Mouse (Mus musculus) mesoderm, embryonic 11.5 days (tissue): ENCODE measurements around the gene Sgsm3.

Source experiments
- DNase-seq: peaks from one replicate; pipeline ENCODE4 v3.0.0-alpha.2; 2012; ENCODE audit warnings: low read depth, low spot score

Gene Sgsm3

DNA sequence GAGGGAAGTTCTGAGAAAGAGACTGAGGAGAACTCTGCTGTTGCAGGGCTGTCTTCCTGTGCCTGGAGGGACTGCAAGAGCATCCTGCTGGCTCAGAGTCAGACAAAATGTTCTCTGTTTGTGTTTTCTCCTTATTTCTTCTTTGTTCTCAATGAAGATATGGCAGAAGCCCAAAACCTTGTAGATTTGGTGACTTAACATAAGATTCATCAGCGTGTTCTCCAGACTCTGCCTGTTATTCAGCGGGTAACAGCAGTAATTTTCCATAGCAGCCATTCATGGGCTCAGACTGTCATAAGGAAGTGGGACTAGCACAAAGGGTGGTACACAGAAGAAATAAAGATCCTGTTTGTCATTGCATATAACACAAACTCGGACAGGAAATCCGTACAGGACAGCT lies 2.0 kb downstream of the Sgsm3 start:
- DNase-seq = no peak

- DNase-seq = no peak
These were observed 3.6 kb downstream of the Sgsm3 start for GRCm38 (mm10) chr15:80981176-80981575.

DNA sequence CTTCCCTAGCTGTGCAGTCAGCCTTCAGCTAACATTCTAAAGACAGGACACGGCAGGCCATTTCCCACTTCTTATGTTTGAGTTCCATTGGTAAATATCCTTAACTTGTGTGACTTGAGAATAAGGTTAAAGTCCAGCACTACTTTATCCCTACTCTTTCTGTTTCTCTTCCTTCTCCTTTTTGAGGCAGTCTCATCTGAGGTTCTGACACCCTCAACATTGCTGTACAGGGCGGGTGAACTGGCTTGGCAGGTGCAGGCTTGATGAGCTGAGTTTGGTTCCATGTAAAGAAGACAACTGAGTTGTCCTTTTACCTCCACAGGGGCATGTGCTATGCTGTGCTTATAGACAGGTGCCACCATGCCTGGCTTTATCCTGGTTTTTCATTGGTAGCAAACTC lies 5.7 kb downstream of the Sgsm3 start:
- DNase-seq = no peak

GRCm38 (mm10) chr15:80988331-80988730 lies 10.8 kb downstream of the Sgsm3 start:
- DNase-seq = no peak

DNA sequence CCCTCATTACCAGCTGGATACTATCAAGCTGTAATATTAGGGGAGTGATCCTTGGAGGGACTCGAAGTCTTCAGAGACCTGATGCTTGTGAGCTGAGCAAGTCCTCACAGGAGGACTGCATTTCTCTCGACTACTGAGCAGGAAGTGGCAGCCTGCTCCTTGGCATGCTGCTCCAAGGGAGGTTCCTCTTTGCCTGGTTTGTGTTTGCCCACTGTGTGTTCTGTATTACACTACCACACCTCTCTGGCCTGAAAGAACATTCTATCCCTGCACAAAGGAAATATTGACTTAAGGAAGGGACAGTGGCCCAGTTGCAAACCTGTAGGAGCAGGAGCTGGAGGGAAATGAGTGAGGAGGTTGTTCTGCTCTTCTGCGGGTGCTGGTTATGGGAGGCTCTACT lies 12.1 kb downstream of the Sgsm3 start:
- no peak for DNase-seq

DNA sequence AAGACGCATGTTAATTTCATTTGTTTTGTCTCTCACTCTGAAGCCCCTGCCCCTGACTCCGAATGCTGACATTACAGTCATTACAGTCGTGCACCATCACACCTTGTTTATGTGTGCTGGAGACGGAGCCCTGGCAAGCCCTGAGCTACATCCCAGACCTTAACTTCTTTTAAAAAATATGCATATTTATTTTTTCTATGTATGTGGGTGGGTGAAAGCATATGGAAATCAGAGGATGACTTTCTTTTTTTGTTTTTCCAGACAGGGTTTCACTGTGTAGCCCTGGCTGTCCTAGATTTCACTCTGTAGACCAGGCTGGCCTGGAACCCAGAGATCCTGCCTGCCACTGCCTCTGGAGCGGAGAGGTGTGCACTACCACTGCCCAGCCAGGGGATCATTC lies 17.4 kb downstream of the Sgsm3 start:
- DNase-seq = no peak

DNA sequence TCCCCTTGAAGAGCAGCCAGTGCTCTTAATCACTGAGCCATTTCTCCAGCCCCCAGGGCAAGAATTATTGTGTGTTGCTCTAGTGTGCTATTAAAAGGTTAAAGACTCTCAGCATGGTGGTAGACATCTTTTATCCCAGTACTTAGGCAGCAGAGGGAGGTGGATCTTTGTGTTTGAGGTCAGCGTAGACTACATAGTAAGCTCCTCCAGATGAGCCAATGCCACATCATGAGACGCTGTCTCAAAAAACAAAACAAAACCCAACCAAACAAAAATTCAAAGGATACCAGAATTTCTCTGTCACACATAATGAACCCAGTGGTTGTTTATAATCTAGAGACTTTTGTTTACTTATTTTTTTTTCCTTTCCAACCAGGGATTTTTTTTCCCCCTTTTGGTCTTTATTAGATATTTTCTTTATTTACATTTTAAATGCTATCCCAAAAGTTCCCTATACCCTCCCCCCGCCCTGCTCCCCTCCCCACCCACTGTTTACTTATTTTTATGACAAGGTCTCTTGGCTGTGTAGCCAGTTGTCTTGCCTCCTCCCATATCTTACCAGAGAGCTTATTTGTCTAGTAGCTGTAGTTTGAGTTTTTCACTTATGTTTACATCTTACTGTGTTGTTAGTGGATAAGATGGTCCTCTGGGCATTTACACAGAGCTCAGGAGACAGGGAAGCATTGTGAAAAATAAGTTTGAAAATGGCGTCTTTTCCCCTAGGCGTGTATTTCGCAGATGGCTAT lies 18.7 kb downstream of the Sgsm3 start:
- DNase-seq = no peak

GRCm38 (mm10) chr15:80997077-80997476 lies 19.5 kb downstream of the Sgsm3 start:
- no peak for DNase-seq

GRCm38 (mm10) chr15:81000419-81001138 lies 23.0 kb downstream of the Sgsm3 start:
- no peak for DNase-seq

GRCm38 (mm10) chr15:81006127-81006735 lies 28.7 kb downstream of the Sgsm3 start:
- no peak for DNase-seq

- DNase-seq = no peak
These were observed 29.8 kb downstream of the Sgsm3 start for GRCm38 (mm10) chr15:81007339-81007738.

DNA sequence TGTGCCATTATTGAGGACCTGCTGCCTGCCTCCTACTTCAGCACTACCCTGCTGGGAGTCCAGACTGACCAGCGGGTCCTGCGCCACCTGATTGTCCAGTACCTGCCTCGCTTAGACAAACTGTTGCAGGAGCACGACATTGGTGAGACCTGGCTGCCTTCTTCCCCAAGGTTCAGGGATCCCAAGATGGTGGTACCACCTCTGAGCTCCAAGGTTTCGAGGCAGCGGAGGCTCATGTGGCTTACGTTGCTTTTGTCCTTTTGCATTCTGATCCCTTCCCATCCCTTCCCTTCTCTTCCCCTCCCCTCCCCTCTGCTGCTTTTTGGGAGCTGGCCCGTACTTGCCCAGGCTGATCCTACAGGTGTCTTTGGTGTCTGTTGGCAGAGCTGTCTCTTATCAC lies 30.3 kb downstream of the Sgsm3 start:
- DNase-seq = no peak

DNA sequence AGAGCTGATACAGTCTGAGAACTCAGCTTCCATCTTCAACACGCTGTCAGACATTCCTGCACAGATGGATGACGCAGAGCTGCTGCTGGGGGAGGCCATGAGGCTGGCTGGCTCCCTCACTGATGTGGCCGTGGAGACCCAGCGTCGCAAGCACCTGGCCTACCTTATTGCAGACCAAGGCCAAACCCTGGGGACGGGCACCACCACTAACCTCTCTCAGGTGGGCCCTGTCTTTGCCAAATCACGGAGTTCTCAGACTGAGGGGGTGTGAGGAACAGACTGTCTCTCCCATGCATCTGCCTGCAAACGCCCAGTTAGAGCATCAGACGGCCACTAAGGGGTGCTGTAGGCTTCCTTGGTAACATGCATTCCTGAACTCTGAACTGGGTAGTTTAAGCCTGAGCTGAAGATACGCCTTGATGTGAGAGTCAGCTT lies 31.1 kb downstream of the Sgsm3 start:
- peak; percentile 31 for DNase-seq

GRCm38 (mm10) chr15:81010114-81010513 lies 32.5 kb downstream of the Sgsm3 start:
- no peak for DNase-seq

DNA sequence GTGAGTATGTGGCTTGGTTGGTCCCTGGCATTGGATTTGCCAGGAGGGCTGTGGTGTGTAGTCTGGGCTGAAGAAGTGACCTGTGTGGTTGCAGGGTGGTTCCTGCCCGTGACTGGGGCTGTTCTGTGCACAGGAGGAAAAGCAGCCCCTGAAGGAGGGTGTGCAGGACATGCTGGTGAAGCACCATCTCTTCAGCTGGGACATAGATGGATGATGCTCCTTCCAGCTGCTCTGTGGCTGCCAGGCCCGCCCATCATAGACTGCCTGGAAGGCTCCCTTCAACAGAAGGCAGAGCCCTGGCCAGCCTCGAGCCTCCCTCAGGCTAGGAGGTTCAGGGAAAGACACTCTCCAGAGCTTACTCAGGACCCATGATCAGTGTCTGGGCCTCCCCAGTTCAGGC lies 34.0 kb downstream of the Sgsm3 start:
- no peak for DNase-seq

DNA sequence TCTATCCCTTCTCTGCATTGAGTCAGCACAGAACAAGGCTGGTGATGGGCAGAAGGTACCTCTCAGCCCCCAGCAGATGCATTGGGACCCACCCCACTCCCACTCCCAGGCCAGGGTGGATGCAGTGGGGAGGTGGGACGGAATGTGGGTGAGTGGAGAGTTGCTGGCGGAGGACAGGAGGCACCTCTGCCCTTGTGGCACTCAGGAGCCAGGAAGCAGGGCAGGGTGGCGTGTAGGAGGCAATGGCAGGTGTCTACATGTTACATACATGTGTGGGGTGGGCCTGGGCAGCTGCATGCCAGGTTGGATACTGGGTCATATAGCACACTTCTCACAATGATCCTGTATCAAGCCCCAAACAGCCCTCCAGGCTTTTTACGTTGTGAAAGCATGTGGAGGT lies 34.8 kb downstream of the Sgsm3 start:
- no peak for DNase-seq

DNA sequence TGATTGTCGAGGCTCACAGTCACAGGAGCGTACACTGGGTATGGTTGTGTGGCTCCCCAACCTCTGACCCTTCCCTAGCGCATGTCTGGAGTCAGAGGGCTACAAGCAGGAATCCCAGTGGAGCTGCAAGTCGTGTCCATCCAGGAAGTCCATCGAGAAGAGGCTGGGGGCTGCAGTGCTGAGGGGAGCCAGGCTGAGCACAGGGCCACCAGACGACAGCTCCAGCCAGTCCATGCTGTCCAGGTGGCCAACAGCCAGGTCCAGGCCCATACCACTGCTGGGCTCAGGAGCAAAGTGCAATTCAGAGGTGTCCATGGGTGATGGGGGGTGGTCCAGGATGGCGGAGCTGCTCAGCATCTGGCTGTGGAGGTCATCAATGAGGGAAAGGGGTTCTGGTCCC lies 35.6 kb downstream of the Sgsm3 start:
- no peak for DNase-seq

- no peak for DNase-seq
These were observed 37.6 kb downstream of the Sgsm3 start for GRCm38 (mm10) chr15:81015068-81015744.

- DNase-seq = no peak
These were observed 38.9 kb downstream of the Sgsm3 start for GRCm38 (mm10) chr15:81016488-81016887.

- no peak for DNase-seq
These were observed 39.7 kb downstream of the Sgsm3 start for GRCm38 (mm10) chr15:81017308-81017707.

DNA sequence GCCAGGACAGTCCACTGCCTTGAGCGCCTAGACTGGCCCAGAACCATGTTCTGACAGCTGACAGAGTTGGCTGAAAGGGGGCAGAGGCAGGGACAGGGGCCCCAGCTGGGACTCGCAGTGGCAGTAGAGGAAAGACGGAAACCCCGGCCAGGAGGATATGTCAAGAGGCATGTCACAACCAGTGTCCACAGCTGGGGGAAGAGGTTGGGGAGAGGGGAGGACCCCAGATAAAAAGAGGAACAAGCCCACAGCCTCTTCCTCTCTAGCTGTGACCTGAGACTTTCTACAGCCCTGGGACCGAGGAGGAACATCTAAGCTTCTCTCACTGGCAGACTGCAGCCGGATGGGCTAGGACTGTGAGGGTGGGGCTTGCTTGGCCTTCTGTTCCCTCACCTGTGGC lies 43.8 kb downstream of the Sgsm3 start:
- DNase-seq = no peak

DNA sequence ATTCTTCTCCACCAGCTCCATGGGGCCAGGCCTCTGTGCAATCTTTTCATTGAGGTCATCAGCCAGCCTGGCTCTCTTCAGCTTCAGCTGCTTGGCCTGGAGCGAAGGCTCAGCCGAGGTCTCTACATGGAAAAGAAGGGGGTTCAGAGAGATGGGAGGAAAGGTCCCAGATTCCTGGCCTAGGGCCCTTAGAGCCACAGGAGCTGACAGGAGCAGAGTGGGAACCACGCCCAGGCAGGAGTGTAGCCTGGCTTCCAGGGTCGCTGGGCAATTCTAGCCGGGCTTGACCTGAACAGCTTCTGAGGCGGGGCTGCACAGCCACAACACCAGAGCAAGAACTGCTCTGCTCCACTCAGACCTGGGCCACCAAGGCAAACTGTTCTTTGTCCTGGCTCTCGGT lies 44.9 kb downstream of the Sgsm3 start:
- no peak for DNase-seq
